Mouse (Mus musculus) midbrain, embryonic 10.5 days (tissue): ENCODE results near the gene Bid. TPM values are rescaled to one million over a fixed set of nuclear protein-coding genes. Genes with fewer than 3 reads are reported as not detected.

Source experiments
- DNase-seq: peaks from one replicate; pipeline ENCODE4 v3.0.0-alpha.2; 2017; ENCODE audit warnings: low spot score
- H3K27ac ChIP-seq: fragments of 300-500 bp; sonication (generic); replicated peaks from 2 replicates; pipeline ENCODE4 v1.5.1; 2016; ENCODE audit warnings: mild to moderate bottlenecking
- H3K27me3 ChIP-seq: fragments of 300-500 bp; sonication (generic); 2 replicates; pipeline ENCODE4 v1.6.1; 2016; ENCODE audit warnings: low read depth, mild to moderate bottlenecking; ENCODE audit not compliant: poor library complexity, severe bottlenecking
- H3K36me3 ChIP-seq: fragments of 300-500 bp; sonication (generic); 2 replicates; pipeline ENCODE4 v1.6.1; 2016; ENCODE audit warnings: mild to moderate bottlenecking, moderate library complexity
- H3K4me1 ChIP-seq: fragments of 300-500 bp; sonication (generic); 2 replicates; pipeline ENCODE4 v1.6.1; 2016
- H3K4me3 ChIP-seq: fragments of 300-500 bp; sonication (generic); 2 replicates; pipeline ENCODE4 v1.5.1; 2016; ENCODE audit warnings: mild to moderate bottlenecking, moderate library complexity
- H3K9me3 ChIP-seq: fragments of 300-500 bp; sonication (generic); replicated peaks from 2 replicates; pipeline ENCODE4 v1.6.1; 2016; ENCODE audit warnings: mild to moderate bottlenecking
- WGBS: fragments of 180-500 bp; shearing (Covaris S2); methylation state at CpG from one replicate; pipeline ENCODE4 v1.1.7; 2016; 5-methylcytosine and 5-hydroxymethylcytosine counted together
- polyA plus RNA-seq: library from polyadenylated mRNA; unstranded; fragments of >200 nt; fragmentation: Nextera tagmentation; extraction: Ambion mirVana; gene quantifications from 2 replicates; pipeline ENCODE4 v1.2.1, GENCODE M21; 2016

Gene Bid
- polyA plus RNA-seq, result 15.4 and 16.6 TPM in 2 replicates

DNA sequence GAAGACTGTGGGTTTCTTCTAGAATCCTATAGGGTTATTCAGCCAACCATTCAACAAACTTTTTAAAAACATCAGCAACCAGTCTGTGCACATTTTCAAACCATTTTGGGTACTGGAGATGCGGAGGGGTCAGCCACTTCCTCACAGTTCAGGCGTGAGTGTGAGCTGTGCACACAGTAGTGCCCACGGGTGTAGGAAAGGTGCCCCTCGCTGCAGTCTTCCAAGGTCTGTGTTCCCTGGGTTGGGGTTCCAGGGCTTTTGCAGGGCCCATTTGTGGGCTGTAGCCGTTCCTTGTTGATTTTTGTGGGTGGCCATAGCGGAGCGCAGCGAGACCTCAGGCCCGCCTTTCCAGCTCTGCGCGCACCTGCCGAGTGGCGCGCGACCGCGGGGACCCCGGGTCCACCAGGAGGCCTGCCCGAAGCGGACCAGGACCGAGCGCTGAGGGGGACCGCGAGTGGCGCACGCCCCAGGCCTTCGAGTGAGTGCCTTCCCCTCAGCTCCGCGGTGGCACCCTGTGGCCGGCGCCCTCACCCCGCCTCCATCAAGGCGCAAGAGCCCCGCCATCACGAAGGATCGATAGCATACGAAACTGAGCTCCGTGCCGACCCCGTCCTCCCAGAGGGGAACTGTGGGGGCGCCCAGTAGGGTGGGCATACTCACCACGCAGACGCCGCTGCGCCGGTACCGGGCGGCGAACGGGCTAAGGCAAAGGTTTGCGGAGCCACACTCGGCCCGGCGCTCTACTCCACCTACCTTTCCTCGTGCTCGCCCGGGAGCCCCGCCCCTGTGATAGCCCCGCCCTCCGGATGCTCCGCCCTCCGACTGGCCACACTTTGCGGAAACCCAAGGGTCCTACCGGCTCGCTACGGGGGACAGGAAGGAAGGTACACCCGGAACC, at the start of gene Bid:
Bid (minus strand) TSS at position 780 of the 898 bp plus-strand sequence.
- H3K4me3 ChIP-seq, result peak within 1 kb of the TSS; percentile 72
- peak within 1 kb of the TSS; percentile 72 for H3K27ac ChIP-seq
- no peaks in the 10 kb centered on the region; the same call in 1 of the 2 replicates for H3K9me3 ChIP-seq
- DNase-seq, result peak; percentile 88
- H3K27me3 ChIP-seq, result peaks cover 20% of the 10 kb centered on the region
- H3K36me3 ChIP-seq, result no peaks in the 10 kb centered on the region
- 1% methylated on average over 67 of the region's 67 CpGs for WGBS
- H3K4me1 ChIP-seq, result peaks cover 19% of the 10 kb centered on the region

DNA sequence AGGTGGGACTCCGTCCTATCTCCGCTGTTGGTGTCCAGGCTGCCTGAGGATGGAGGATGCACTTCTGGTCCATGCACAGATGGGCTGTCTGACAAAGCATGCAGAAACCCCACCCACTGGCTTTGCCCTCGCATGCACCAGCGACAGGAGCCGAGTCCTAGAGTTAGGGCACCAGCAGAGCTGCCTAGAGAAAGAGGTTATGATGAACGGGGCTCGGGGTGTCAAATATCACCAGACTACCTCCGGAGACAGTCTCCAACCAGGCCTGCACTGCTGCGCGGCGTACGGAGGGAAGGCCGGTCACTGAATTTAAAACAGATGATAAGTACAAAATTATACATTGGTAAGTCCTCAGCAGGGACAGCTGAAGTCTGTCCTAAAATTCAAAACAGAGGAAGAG, 49.2 kb upstream of the Bid start:
- 0 out of 2 replicates have a peak, but pooled peaks cover 13% of the 10 kb centered on the region for H3K36me3 ChIP-seq
- H3K4me1 ChIP-seq, result no peaks in the 10 kb centered on the region
- peak; percentile 22 for DNase-seq
- WGBS, result 76% methylated on average over 13 of the region's 13 CpGs
- H3K4me3 ChIP-seq, result no peak overlapping the region
- H3K27ac ChIP-seq, result no peak overlapping the region
- H3K9me3 ChIP-seq, result no peaks in the 10 kb centered on the region
- H3K27me3 ChIP-seq, result no peaks in the 10 kb centered on the region

GRCm38 (mm10) chr6:120964179-120964578, 47.5 kb upstream of the Bid start:
- H3K27ac ChIP-seq, result no peak overlapping the region
- no peaks in the 10 kb centered on the region for H3K4me1 ChIP-seq
- H3K36me3 ChIP-seq, result peaks cover 17% of the 10 kb centered on the region
- H3K27me3 ChIP-seq, result no peaks in the 10 kb centered on the region
- WGBS, result 93% methylated on average over 3 of the region's 3 CpGs
- no peak overlapping the region for H3K4me3 ChIP-seq
- H3K9me3 ChIP-seq, result no peaks in the 10 kb centered on the region
- DNase-seq, result no peak

DNA sequence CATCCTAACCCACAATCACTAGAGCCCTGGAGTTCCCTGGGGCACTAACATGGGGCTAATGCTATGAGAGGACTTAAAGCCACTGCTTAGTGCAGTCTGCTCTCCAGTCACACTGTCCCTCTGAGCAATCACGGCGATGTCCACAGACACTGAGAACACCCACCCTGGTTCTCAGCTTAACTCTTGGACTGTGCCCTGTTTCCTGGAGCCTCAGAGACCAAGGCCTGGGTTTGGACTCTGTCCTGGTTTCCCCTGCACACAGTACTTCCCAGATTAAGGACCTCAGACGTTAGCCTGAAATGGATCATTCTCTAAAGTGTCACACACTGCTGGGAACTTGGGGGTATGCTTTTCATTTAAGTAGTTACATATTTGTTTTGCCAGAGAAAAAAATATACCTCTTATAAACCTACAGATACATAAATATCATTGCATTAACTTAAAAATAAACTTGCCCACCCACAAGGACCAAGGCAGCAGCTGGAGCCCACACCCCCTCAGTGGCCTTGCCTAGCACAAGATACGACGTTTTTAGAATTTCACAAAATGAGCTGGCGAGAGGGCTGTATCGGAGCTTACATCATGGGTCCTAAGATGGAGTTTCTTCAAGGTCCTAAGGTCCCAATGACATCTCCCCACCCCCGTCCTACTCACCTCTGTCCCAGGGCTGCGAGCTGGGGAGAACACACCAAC, 43.8 kb upstream of the Bid start:
- 89% methylated on average over 9 of the region's 9 CpGs for WGBS
- H3K4me1 ChIP-seq, result no peaks in the 10 kb centered on the region
- H3K4me3 ChIP-seq, result no peak overlapping the region
- H3K36me3 ChIP-seq, result peaks cover 41% of the 10 kb centered on the region
- no peak for DNase-seq
- H3K9me3 ChIP-seq, result no peaks in the 10 kb centered on the region
- no peaks in the 10 kb centered on the region for H3K27me3 ChIP-seq
- no peak overlapping the region for H3K27ac ChIP-seq

GRCm38 (mm10) chr6:120957331-120957730, 40.7 kb upstream of the Bid start:
- peaks cover 49% of the 10 kb centered on the region for H3K36me3 ChIP-seq
- DNase-seq, result no peak
- H3K9me3 ChIP-seq, result no peaks in the 10 kb centered on the region
- H3K27me3 ChIP-seq, result no peaks in the 10 kb centered on the region
- H3K27ac ChIP-seq, result no peak overlapping the region
- no peak overlapping the region for H3K4me3 ChIP-seq
- 86% methylated on average over 4 of the region's 4 CpGs for WGBS
- H3K4me1 ChIP-seq, result no peaks in the 10 kb centered on the region

- Histone ChIP-seq H3K4me3 (no peak overlapping the region), H3K27ac (no peak overlapping the region), H3K27me3 (no peaks in the 10 kb centered on the region), H3K9me3 (no peaks in the 10 kb centered on the region), H3K36me3 (peaks cover 53% of the 10 kb centered on the region), H3K4me1 (no peaks in the 10 kb centered on the region)
- 91% methylated on average over 11 of the region's 11 CpGs for WGBS
- DNase-seq, result no peak
Measured at GRCm38 (mm10) chr6:120956259-120957161, 39.9 kb upstream of the Bid start.

DNA sequence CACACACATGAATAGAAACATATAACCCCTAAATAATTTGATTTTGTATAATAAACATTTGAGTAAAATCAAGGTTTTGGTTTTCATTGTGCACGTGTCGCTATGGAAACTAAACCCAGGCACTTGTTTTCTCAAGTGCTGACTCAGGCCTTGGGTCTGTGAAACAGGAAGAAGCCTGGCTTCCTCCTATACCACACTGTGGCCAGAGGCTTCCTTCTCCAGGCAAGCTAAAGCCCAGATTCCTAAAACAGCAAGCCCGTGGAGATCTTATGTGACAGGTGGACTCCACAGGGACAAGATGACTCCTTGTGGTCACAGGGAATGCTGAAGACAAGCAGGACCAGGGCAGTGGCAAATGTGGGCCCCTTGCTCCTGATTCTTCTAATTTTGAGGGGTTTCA, 38.6 kb upstream of the Bid start:
- H3K27me3 ChIP-seq, result no peaks in the 10 kb centered on the region
- H3K4me1 ChIP-seq, result no peaks in the 10 kb centered on the region
- H3K36me3 ChIP-seq, result peaks cover 56% of the 10 kb centered on the region
- no peak for DNase-seq
- H3K27ac ChIP-seq, result no peak overlapping the region
- H3K4me3 ChIP-seq, result no peak overlapping the region
- 85% methylated on average over 3 of the region's 3 CpGs for WGBS
- H3K9me3 ChIP-seq, result no peaks in the 10 kb centered on the region

DNA sequence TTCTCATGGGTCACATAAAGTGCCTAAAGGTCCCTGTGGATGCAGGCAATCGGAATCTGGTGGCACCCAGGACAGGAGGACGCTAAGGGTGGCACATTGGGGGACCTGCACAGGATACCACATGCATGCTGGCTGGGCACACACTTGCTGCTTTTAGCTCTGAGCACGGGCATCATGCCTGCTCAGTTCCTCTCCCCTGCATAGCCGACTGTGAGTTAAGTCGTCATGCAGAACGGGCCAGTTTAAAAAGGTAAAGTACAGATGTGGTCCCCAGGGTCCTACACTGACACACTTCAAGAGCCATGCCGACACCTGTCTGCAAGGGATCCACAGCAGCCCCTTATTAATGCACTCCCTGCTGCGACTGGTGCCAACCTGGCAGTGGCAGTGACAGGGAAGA, 37.6 kb upstream of the Bid start:
- H3K36me3 ChIP-seq, result peaks cover 57% of the 10 kb centered on the region
- H3K4me1 ChIP-seq, result no peaks in the 10 kb centered on the region
- H3K27me3 ChIP-seq, result no peaks in the 10 kb centered on the region
- H3K27ac ChIP-seq, result no peak overlapping the region
- DNase-seq, result no peak
- H3K4me3 ChIP-seq, result no peak overlapping the region
- H3K9me3 ChIP-seq, result no peaks in the 10 kb centered on the region
- 91% methylated on average over 8 of the region's 8 CpGs for WGBS

- no peak overlapping the region for H3K4me3 ChIP-seq
- no peaks in the 10 kb centered on the region for H3K4me1 ChIP-seq
- no peak for DNase-seq
- H3K27ac ChIP-seq, result no peak overlapping the region
- no peaks in the 10 kb centered on the region for H3K9me3 ChIP-seq
- no peaks in the 10 kb centered on the region for H3K27me3 ChIP-seq
- peaks cover 52% of the 10 kb centered on the region for H3K36me3 ChIP-seq
- WGBS, result 93% methylated on average over 6 of the region's 6 CpGs
Measured at GRCm38 (mm10) chr6:120952475-120952874, 35.8 kb upstream of the Bid start.

DNA sequence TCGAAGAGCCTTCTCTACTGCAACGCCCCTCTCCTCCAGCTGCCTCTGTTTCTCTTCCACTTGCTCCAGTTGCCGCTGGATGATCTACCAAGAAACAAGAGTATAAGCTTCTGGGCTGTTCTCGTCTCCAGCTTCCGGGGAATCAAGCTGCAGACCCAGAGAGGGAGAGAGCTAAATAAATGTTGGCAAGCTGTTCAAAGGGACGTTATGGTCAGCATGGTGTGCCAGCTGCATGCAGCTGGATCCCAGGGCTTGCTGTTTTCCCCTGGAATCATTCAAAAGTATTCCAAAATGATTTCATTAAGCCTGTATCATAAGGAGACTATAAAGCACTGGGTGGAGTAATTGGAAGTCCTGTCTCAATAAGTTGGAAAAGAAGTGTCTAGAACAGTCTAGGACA, 34.7 kb upstream of the Bid start:
- no peak for DNase-seq
- WGBS, result 94% methylated on average over 6 of the region's 6 CpGs
- Histone ChIP-seq H3K36me3 (peaks cover 42% of the 10 kb centered on the region), H3K4me1 (no peaks in the 10 kb centered on the region), H3K27ac (no peak overlapping the region), H3K27me3 (no peaks in the 10 kb centered on the region), H3K4me3 (no peak overlapping the region), H3K9me3 (no peaks in the 10 kb centered on the region)

DNA sequence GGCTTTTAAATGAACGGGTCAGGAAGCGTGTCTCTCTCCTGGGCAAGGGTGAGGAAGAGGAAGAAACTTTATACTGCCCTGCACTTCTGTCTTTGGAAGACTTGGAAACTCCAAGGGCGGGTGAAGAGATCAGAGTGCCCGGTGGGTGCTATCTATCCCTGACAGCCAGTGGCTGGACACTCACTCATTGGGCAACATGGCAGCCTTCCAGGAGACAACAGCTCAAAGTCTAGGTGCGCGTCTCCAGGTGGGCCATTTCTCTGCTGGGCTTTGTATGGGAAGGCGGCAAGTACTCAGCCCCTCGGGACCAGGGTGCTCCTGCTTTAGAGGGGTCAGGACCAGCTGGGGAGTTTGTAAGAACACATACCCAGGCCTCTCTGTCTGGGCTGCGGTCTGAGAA, 28.9 kb upstream of the Bid start:
- H3K4me1 ChIP-seq, result no peaks in the 10 kb centered on the region
- WGBS, result 97% methylated on average over 9 of the region's 9 CpGs
- no peaks in the 10 kb centered on the region for H3K27me3 ChIP-seq
- H3K4me3 ChIP-seq, result no peak overlapping the region
- peaks cover 20% of the 10 kb centered on the region for H3K36me3 ChIP-seq
- no peaks in the 10 kb centered on the region for H3K9me3 ChIP-seq
- DNase-seq, result no peak
- H3K27ac ChIP-seq, result no peak overlapping the region

GRCm38 (mm10) chr6:120943964-120944363, 27.3 kb upstream of the Bid start:
- no peak for DNase-seq
- Histone ChIP-seq H3K36me3 (peaks cover 10% of the 10 kb centered on the region), H3K4me3 (no peak overlapping the region), H3K27ac (no peak overlapping the region), H3K4me1 (no peaks in the 10 kb centered on the region), H3K9me3 (no peaks in the 10 kb centered on the region), H3K27me3 (no peaks in the 10 kb centered on the region)
- 97% methylated on average over 5 of the region's 5 CpGs for WGBS
